Mouse (Mus musculus): ENCODE measurements around the gene Cfap61.

The Cfap61 gene

GRCm38 (mm10) chr2:146149206-146149974 lies 214.8 kb downstream of the Cfap61 start:
- DNase-seq (ENCODE audit: low read depth), result no peak

- DNase-seq (ENCODE audit: low read depth), result peak; percentile 12
Measured at GRCm38 (mm10) chr2:146168017-146168803, 233.6 kb downstream of the Cfap61 start.

- DNase-seq (ENCODE audit: low read depth), result no peak
Measured at GRCm38 (mm10) chr2:146169492-146169891, 234.9 kb downstream of the Cfap61 start.

GRCm38 (mm10) chr2:146172106-146172505 lies 237.5 kb downstream of the Cfap61 start:
- no peak for DNase-seq (ENCODE audit: low read depth)

- DNase-seq (ENCODE audit: low read depth), result no peak
Measured at GRCm38 (mm10) chr2:146174173-146174572, 239.6 kb downstream of the Cfap61 start.

GRCm38 (mm10) chr2:146178718-146179117 lies 244.1 kb downstream of the Cfap61 start:
- no peak for DNase-seq (ENCODE audit: low read depth)

- DNase-seq (ENCODE audit: low read depth), result no peak
Measured at GRCm38 (mm10) chr2:146183830-146184793, 249.5 kb downstream of the Cfap61 start.

GRCm38 (mm10) chr2:146196126-146196525 lies 261.5 kb downstream of the Cfap61 start:
- no peak for DNase-seq (ENCODE audit: low read depth)

GRCm38 (mm10) chr2:146197947-146198346 lies 263.4 kb downstream of the Cfap61 start:
- no peak for DNase-seq (ENCODE audit: low read depth)

GRCm38 (mm10) chr2:146210968-146211367 lies 276.4 kb downstream of the Cfap61 start:
- no peak for DNase-seq (ENCODE audit: low read depth)

- peak; percentile 10 for DNase-seq (ENCODE audit: low read depth)
Measured at GRCm38 (mm10) chr2:146214715-146215114, 280.1 kb downstream of the Cfap61 start.

GRCm38 (mm10) chr2:146216111-146217064 lies 281.8 kb downstream of the Cfap61 start:
- no peak for DNase-seq (ENCODE audit: low read depth)

GRCm38 (mm10) chr2:146217227-146217980 lies 282.8 kb downstream of the Cfap61 start:
- DNase-seq (ENCODE audit: low read depth), result no peak

GRCm38 (mm10) chr2:146218161-146218691 lies 283.6 kb downstream of the Cfap61 start:
- DNase-seq (ENCODE audit: low read depth), result no peak

- DNase-seq (ENCODE audit: low read depth), result no peak
Measured at GRCm38 (mm10) chr2:146218881-146219535, 284.4 kb downstream of the Cfap61 start.

- no peak for DNase-seq (ENCODE audit: low read depth)
Measured at GRCm38 (mm10) chr2:146219791-146220190, 285.2 kb downstream of the Cfap61 start.

GRCm38 (mm10) chr2:146220591-146221075 lies 286.0 kb downstream of the Cfap61 start:
- DNase-seq (ENCODE audit: low read depth), result no peak

- no peak for DNase-seq (ENCODE audit: low read depth)
Measured at GRCm38 (mm10) chr2:146221076-146221928, 286.7 kb downstream of the Cfap61 start, which contains the start of gene Insm1. TSS of gene Insm1 (plus strand) at chr2:146221921.
